Mouse (Mus musculus): ENCODE results near the gene Smco4. TPM values are rescaled to one million over a fixed set of nuclear protein-coding genes. Genes with fewer than 3 reads are reported as not detected.
A peak's percentile ranks its signal among the peaks of the same experiment; 100 is the strongest.

Smco4 gene
- total RNA-seq, 2 experiments from 2014 or later: 5.2 to 6.8 TPM

DNA sequence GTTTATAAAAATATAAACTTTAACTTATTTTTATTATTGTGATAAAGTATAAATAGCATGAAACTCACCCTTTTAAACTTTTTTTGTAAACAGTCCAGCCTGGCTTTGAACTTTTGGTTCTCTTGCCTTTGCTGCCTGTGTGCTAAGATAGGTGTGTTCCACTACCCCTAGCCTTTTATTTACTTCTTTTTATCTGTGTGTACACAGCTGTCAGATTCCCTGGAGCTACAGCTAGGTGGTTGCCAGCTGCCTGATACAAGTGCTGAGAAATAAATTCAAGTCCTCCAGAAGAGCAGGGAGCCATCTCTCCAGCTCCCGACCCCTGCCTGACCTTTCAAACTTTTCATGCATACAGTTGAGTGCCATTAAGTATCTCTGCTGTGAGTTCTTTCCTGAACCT, 12.1 kb downstream of the Smco4 start:
- intact Hi-C loops (cut with DNase I): no loop called here
- no peak for DNase-seq

- intact Hi-C loops (cut with DNase I): no loop called here
- DNase-seq: no peak
Observed at GRCm38 (mm10) chr9:15506863-15507262, 13.6 kb downstream of the Smco4 start.

DNA sequence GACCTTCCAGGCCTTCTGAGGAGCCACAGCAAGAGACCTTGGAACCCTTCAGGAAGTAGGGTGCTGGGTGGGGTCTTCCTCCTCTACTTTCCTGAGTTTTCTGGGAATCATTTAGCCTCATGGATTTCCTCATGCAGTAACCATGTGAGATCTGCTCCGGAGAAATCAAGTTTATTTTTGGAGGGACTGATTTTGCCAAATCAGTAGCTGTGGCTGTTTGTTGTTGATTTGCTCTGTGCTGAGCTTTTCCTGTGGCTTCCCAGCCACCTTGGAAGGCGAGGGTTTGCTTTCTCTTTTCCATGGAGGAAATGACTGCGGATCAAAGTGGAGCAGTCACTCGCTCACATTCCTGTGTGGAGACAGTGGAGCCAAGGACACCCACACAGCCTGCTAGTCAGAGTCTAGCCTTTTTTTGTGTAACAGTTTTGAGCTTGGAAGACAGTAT, 14.2 kb downstream of the Smco4 start:
- intact Hi-C loops (cut with DNase I): no loop called here
- DNase-seq: no peak

GRCm38 (mm10) chr9:15509363-15509762, 16.1 kb downstream of the Smco4 start:
- DNase-seq: no peak
- intact Hi-C loops (cut with DNase I): no loop called here

GRCm38 (mm10) chr9:15510557-15511310, 17.5 kb downstream of the Smco4 start:
- peak; percentile 80 for DNase-seq
- intact Hi-C loops (cut with DNase I): no loop called here

DNA sequence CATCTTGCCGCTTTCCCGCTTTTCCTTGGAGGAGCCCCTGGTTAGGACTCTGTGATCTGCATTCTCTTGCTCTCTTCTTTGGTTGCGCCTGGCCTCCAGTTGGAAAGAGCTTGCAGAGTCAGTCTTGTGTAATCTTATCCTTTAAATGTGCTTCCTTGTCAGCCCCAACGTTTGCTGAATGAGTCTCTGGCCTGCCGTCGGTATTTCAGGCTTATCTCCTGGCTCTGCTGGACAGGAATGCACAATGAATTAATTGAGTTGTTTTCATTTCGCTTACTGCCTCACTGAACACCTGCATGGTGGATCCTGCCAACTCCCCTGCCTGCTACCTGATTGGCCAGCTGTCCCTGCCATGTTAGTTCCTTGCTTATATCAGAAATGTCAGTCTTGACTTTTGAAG, 19.7 kb downstream of the Smco4 start:
- intact Hi-C loops (cut with DNase I): no loop called here
- peak; percentile 71 for DNase-seq

DNA sequence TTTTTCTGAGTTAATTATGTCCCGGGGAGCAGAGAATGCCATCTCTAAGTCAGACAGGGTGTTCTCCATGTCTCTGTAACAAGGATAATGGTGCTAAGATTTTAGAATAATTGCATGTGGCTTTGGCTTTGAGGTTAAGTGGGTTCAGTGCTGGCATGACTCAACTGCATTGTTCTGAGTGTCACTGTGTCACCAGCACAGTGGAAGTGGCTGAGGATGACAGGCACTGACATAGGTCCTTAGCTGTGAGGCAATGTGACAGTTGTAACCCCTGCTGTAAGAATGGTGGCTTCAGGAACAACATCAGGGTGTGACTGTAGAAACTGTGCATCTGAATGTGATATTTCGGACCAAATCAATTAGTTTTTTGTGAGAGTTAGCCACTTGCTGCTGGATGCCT, 22.8 kb downstream of the Smco4 start:
- DNase-seq: no peak
- intact Hi-C loops (cut with DNase I): no loop called here

DNA sequence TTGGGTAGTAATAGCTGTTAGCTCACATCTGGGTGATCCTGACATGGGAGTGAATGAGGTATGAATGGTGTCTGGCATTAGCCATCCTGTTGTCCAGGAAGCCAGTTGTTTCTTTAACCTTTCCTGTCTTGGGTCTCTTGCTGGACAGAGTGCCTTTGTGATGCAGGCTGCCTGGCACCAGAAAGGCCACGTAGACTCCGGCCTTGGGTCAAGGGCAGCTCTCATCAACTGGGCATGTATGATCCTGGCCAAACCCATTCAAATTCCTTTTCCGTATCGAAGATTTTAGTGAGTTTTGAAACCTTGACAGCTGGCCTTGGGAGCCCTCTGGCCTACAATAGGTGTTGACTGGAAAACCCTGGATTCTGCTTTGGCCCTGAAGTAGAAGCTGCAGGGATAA, 24.7 kb downstream of the Smco4 start:
- intact Hi-C loops (cut with DNase I): no loop called here
- no peak for DNase-seq

DNA sequence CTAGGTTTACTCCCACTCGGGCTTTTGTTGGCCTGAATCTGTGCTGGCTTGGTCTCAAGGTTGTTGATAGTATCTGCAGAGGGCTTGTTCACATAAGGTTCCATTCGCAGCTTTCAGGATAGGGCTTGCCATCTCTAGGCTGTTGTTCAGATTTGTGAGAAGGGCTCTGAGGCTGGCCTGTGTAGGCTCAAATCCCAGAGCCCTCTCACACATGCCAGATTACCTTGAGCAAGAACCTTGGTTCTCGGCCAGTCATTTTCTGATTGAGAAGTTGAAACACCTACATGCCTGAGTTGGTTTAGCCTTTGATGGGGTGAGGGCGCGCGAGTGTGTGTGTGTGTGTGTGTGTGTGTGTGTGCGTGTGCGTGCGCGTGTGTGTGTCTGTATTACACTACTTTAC, 29.1 kb downstream of the Smco4 start:
- intact Hi-C loops (cut with DNase I): no loop called here
- DNase-seq: no peak

DNA sequence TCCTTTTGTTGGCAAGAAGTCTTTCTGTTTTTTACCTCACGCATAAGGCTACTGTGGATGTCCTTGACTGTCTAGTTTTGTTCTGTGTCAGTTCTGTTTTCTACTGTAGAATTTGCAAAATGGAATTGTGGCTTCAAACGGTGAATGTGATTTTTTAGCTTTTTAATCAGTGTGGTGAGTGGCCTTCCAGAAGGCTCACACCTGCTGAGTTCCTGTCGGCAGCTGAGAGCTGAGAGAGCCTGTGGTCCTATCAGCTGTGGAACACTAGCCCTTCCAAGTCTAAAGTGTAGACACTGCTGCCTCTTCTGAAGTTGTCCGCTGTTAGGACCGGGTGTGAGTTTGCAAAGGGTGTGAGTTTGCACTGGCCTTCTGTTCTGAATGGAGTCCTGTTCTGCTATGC, 29.7 kb downstream of the Smco4 start:
- intact Hi-C loops (cut with DNase I): no loop called here
- no peak for DNase-seq

DNA sequence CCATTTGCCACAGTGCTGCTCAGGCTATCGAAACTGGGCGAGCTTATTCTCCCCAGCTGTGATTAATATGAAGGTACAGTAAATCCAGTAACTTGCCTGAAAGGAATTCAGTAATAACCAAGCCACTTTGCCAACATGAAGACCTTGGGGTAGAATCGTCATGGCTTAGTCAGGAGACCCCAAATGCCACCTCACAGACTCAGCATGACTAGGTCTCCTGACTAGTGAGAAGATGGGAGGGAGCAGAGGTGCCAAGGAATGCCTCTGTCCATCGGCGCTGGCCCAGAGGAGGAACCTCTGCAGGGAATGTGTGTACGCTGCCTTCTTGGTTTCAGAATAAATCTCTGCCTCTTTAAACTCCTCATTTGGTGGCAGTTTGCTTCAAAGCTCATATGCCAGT, 30.4 kb downstream of the Smco4 start:
- DNase-seq: no peak
- intact Hi-C loops (cut with DNase I): no loop called here

- intact Hi-C loops (cut with DNase I): no loop called here
- no peak for DNase-seq
Observed at GRCm38 (mm10) chr9:15525246-15525645, 32.0 kb downstream of the Smco4 start.

DNA sequence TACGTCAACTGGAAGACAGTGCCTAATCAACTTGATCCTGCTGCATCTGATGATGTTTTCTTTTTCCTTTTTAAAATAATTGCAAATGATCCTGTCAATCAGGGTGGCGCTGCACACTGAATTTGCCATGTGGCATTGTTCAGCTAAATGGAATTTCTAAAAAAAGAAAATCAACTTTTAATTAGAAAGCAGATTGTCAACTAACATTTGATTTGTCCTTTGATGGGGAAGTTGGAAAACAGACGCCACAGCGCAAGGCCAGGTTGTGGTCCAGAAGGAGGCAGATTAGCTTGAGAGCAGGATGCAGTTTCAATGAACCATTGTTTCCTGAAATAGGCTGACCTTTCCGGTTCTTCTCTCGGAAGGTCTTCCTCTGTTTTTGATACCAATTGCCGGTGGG, 33.3 kb downstream of the Smco4 start:
- intact Hi-C loops (cut with DNase I): no loop called here

GRCm38 (mm10) chr9:15527846-15528245, 34.6 kb downstream of the Smco4 start:
- intact Hi-C loops (cut with DNase I): no loop called here
- DNase-seq: no peak

More for the DNA sequence above, 33.3 kb downstream of the Smco4 start:
- no peak for DNase-seq

DNA sequence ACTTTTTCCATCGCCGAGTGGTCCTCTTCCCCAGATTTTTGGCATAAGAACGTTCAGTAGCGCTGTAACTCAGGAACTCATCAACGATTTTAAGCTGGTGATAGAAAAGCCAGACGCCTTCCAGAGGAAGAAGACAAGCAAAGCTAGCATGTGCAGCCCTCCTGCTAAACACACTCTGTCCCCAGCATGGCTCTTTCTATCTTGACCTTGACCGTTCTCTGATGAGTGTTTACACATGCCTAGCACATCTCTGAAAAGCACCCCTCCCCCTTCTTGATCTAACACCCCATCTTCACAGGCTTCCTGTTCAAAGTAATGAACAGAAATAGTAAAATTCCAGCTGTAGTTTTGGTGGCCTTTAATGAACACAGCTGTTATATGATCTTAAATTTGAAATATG, 35.1 kb downstream of the Smco4 start:
- DNase-seq: no peak
- intact Hi-C loops (cut with DNase I): no loop called here

GRCm38 (mm10) chr9:15529275-15529964, 36.2 kb downstream of the Smco4 start:
- peak; percentile 77 for DNase-seq
- intact Hi-C loops (cut with DNase I): no loop called here

DNA sequence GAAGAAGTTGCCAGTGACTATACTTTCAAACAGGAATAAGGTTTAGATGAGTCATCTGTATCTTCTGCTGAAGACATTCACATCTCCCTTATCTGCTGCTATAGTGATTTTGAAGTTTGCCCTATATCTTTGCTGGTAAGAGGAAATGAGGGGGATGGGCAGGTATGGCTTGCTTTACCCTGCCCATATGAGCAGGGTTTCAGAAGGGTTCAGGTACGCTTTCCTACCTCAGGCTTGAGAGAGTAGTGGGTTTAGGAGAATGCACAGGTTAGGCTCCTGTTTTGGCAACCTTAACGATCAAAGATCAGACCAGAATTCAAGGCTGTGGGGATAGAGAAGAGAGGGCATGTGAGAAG, 36.7 kb downstream of the Smco4 start:
- intact Hi-C loops (cut with DNase I): no loop called here
- no peak for DNase-seq

GRCm38 (mm10) chr9:15531204-15531603, 38.0 kb downstream of the Smco4 start:
- intact Hi-C loops (cut with DNase I): no loop called here
- DNase-seq: no peak

GRCm38 (mm10) chr9:15533336-15534070, 40.3 kb downstream of the Smco4 start:
- intact Hi-C loops (cut with DNase I): no loop called here
- DNase-seq: no peak

GRCm38 (mm10) chr9:15534110-15534509, 40.9 kb downstream of the Smco4 start:
- intact Hi-C loops (cut with DNase I): no loop called here
- no peak for DNase-seq

DNA sequence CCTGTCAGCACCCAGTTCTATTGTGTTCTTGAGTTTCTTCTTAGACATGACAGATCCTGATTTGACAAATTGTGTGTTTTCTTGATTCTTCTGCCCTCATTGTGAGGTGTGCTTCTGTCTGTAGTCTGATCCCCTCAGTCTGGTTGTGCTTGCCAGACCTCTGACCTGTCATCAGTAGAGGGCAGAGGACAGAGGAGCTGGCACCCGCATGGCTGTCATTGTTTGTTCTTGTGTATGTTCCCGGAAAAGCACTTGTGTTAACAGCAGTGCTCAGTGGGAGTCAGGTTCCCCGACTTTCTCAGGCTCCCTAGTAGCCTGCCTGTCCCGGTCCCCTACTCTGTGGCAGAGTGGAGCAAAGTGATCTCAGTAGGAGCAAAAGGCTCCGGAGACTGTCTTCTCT, 42.2 kb downstream of the Smco4 start:
- intact Hi-C loops (cut with DNase I): no loop called here
- DNase-seq: no peak

Data from left cerebral cortex, postnatal 4 days (tissue).